Mouse (Mus musculus): ENCODE data around the gene Cul4b. TPM values are rescaled to one million over a fixed set of nuclear protein-coding genes. Genes with fewer than 3 reads are reported as not detected.

Cul4b gene
- total RNA-seq (2023): 39.6 TPM

DNA sequence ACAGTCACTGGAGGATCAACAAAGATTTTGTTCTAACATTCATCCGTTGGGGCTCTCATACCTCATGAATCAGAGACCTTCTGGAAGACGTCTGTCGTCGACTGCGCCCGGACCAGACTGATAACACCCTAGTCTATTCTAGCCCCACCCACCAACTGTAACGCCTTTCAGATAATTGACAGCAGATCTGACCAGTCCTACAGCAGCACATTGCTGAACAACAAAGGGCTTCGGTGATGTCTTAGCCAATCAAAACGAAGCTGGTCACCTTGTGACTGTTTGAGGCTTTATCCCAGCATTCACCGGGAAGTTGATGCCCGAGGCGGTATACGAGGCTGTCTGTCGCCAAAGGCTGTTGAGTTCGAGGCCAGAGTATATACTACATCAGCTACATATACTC lies at the start of gene Cul4b:
Cul4b (minus strand) TSS at position 119 of the 400 bp plus-strand sequence.

DNA sequence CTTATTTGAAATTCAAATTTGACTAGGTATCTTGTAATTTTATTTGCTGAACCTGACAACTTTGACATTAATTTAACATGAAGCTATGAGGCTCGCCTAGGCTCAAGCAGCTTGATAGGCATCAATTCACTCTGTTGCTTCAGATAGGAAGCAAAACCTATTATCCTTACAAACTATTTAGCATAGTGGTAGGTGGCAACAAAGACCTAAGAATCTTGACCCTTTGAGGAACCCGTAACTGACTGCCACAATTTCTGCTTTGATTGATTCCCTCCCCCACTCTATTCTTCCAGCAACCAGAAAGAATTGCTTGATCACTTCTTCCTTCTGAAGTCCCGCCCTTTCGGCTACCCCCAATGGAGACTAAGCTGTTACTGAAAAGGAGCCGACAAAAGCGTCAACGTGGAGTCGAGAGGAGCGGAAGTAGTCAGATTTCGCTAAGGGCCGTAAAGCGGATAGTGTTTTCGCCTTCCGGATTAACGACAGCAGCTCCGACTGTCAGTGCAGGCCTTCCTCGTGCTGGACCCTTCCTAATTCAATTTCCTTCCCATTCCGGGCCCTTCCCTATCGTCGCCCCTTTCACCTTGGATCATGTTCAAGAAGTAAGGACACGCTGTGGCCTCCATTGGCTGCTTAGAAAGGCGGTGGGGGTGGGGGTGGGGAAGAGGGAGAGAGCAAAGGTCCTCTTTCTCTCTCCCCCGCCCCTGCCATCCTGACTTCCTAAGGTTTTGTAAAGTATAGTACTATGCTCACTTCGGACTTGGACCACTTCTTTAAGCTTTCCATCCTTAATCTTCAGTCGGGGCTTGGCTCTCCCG lies 24.4 kb upstream of the Cul4b start, which contains the start of gene Mcts1:
Mcts1 (plus strand) TSS at position 402 of the 818 bp plus-strand sequence.

Other genes starting within 250 kb of the Cul4b start
- 39.8 TPM for gene Lamp2, start 119.7 kb downstream of the Cul4b start, total RNA-seq (2023)
- gene Mcts1, start 24.4 kb upstream of the Cul4b start, total RNA-seq (2023): 48.2 TPM
- gene C1galt1c1, start 58.9 kb upstream of the Cul4b start, total RNA-seq (2023): 13.9 TPM
- gene 6030498E09Rik, start 196.5 kb upstream of the Cul4b start, total RNA-seq (2023): not detected

Data from CD4-positive naive resting alpha-beta T cell, adult 76 days (primary cell).